ENCODE assay signal across 15 mouse cellular contexts in genomic region chr7:139439922-139440895, GRCm38 (mm10). TPM values are rescaled to one million over a fixed set of nuclear protein-coding genes. Genes with fewer than 3 reads are reported as not detected.
A peak's percentile ranks its signal among the peaks of the same experiment; 100 is the strongest.
DNase-seq lines count a peak whose midpoint lies in the region; ATAC-seq lines count a peak whose summit lies in the region.
"Had no signal": no experiment of that assay in that cellular context is flagged by ENCODE, and none has a peak within 500 bp of the region (broad histone marks: within the 10 kb centered on the region; RNA-seq: fewer than 3 reads in every experiment).

No protein-coding gene starts in this region.

- H3K27me3 ChIP-seq in heart, embryonic 10.5 days (ENCODE audit: insufficient read depth, poor library complexity, severe bottlenecking): no peaks in the 10 kb centered on the region
- H3K27me3 ChIP-seq in heart, embryonic 11.5 days (ENCODE audit: control insufficient read depth, insufficient read depth, low read length): no peaks in the 10 kb centered on the region
- no peaks in the 10 kb centered on the region for H3K27me3 ChIP-seq in hindbrain, embryonic 11.5 days (ENCODE audit: control insufficient read depth, insufficient read depth, low read length)
- H3K27me3 ChIP-seq: liver, embryonic 12.5 days had no signal

- H3K27ac ChIP-seq in heart, embryonic 10.5 days: no peak overlapping the region
- no peak overlapping the region for H3K27ac ChIP-seq in heart, embryonic 11.5 days (ENCODE audit: low read depth, low read length)
- H3K27ac ChIP-seq in hindbrain, embryonic 11.5 days (ENCODE audit: low read depth, low read length): no peak overlapping the region
- H3K27ac ChIP-seq: liver, embryonic 12.5 days; macrophage had no signal

- ATAC-seq in heart, embryonic 11.5 days (replicated peaks; ENCODE audit: insufficient number of reproducible peaks, low FRiP score, low TSS enrichment): no peak
- no peak for ATAC-seq in hindbrain, embryonic 11.5 days (ENCODE audit: low FRiP score)
- ATAC-seq: forebrain, postnatal 0 days; liver, embryonic 12.5 days had no signal

- H3K4me2 ChIP-seq in heart, embryonic 11.5 days: no peak overlapping the region
- H3K4me2 ChIP-seq in hindbrain, embryonic 11.5 days (replicated peaks; ENCODE audit: low read depth, low read length): no peak overlapping the region
- H3K4me2 ChIP-seq: liver, embryonic 12.5 days had no signal

- H3K9me3 ChIP-seq in heart, embryonic 10.5 days: no peaks in the 10 kb centered on the region
- no peaks in the 10 kb centered on the region for H3K9me3 ChIP-seq in heart, embryonic 11.5 days (replicated peaks; ENCODE audit: control insufficient read depth, low read length)
- H3K9me3 ChIP-seq in hindbrain, embryonic 11.5 days (ENCODE audit: control insufficient read depth, low read length): no peaks in the 10 kb centered on the region
- H3K9me3 ChIP-seq: liver, embryonic 12.5 days had no signal

- DNase-seq in heart, embryonic 10.5 days (ENCODE audit: low spot score): peak; percentile 71
- peak; percentile 29 for DNase-seq in 3134 (ENCODE audit: extremely low read depth, insufficient read length, low spot score)
- DNase-seq in CD4-positive, CD25-positive, alpha-beta regulatory T cell, adult 2 months (ENCODE audit: low read depth, low spot score): peak; percentile 14
- peak; percentile 36 for DNase-seq in induced T-regulatory cell, adult 2 months (ENCODE audit: low read depth)
- DNase-seq in hindbrain, embryonic 11.5 days (ENCODE audit: low spot score): no peak
- no peak for DNase-seq in frontal cortex, postnatal 14 days (ENCODE audit: low spot score in 2 of 2)
- DNase-seq: adrenal gland, postnatal 25 days; forebrain, postnatal 0 days; kidney, adult 11 months; kidney, postnatal 14 days; layer of hippocampus, adult 9-11 months; right cerebral cortex, adult 18-20 months had no signal

- H3K9ac ChIP-seq in heart, embryonic 11.5 days (ENCODE audit: low read depth, low read length): no peak overlapping the region
- no peak overlapping the region for H3K9ac ChIP-seq in hindbrain, embryonic 11.5 days (ENCODE audit: low read depth, low read length)
- H3K9ac ChIP-seq: forebrain, postnatal 0 days; liver, embryonic 12.5 days had no signal

- H3K36me3 ChIP-seq in heart, embryonic 10.5 days: no peaks in the 10 kb centered on the region
- H3K36me3 ChIP-seq in heart, embryonic 11.5 days (ENCODE audit: control insufficient read depth, insufficient read depth, low read length): no peaks in the 10 kb centered on the region
- H3K36me3 ChIP-seq in hindbrain, embryonic 11.5 days (ENCODE audit: control insufficient read depth, insufficient read depth, low read length): no peaks in the 10 kb centered on the region
- H3K36me3 ChIP-seq: liver, embryonic 12.5 days had no signal

- H3K4me1 ChIP-seq in heart, embryonic 10.5 days: peaks cover 82% of the 10 kb centered on the region
- H3K4me1 ChIP-seq in heart, embryonic 11.5 days (ENCODE audit: control insufficient read depth, insufficient read depth, low read length): peaks cover 64% of the 10 kb centered on the region
- no peaks in the 10 kb centered on the region for H3K4me1 ChIP-seq in hindbrain, embryonic 11.5 days (replicated peaks; ENCODE audit: control insufficient read depth, insufficient read depth, low read length)

- no peak overlapping the region for H3K4me3 ChIP-seq in heart, embryonic 10.5 days
- no peak overlapping the region for H3K4me3 ChIP-seq in heart, embryonic 11.5 days (ENCODE audit: low read depth, low read length)
- no peak overlapping the region for H3K4me3 ChIP-seq in hindbrain, embryonic 11.5 days (ENCODE audit: low read depth, low read length)
- H3K4me3 ChIP-seq: liver, embryonic 12.5 days had no signal

- WGBS in heart, embryonic 10.5 days: 81% methylated on average over 6 of the region's 6 CpGs
- 73% methylated on average over 6 of the region's 6 CpGs for WGBS in heart, embryonic 11.5 days (ENCODE audit: insufficient replicate concordance)
- whole genome bisulfite sequencing in hindbrain, embryonic 11.5 days: 83% methylated on average over 6 of the region's 6 CpGs

RNA-seq across cellular contexts. Expression of gene Inpp5a, which starts 51.3 kb away (rescaled TPM):
- polyA plus RNA-seq in heart, embryonic 10.5 days (2016; fragmentation: Nextera tagmentation; extraction: Ambion mirVana): 46.9 and 60.9 TPM in 2 replicates
- polyA plus RNA-seq in heart, embryonic 11.5 days (2014; fragmentation: Nextera tagmentation; extraction: Ambion mirVana): 69.8 and 74.4 TPM in 2 replicates
- polyA plus RNA-seq in hindbrain, embryonic 11.5 days (2014; fragmentation: Nextera tagmentation; extraction: Ambion mirVana): 24.1 and 24.2 TPM in 2 replicates

Comparison
In these comparisons a context has a peak if more than half of its experiments do, and no peak if none do; other contexts are left out.
1. DNase-seq: peak in heart, embryonic 10.5 days (single experiment), 3134 (single experiment), CD4-positive, CD25-positive, alpha-beta regulatory T cell, adult 2 months (single experiment) and induced T-regulatory cell, adult 2 months (single experiment); none in hindbrain, embryonic 11.5 days (single experiment) and frontal cortex, postnatal 14 days (0 of 2).